Mouse (Mus musculus) frontal cortex, postnatal 36 days (tissue): ENCODE data around the gene Uqcr11.

ENCODE experiments used
- DNase-seq, 2 experiments: peaks; one replicate each; pipeline ENCODE4 v3.0.0; 2022; ENCODE audit warnings: low spot score in 2 of 2

The Uqcr11 gene

GRCm38 (mm10) chr10:80399191-80399972 is 7.2 kb downstream of the Uqcr11 start, which contains the start of gene Mbd3:
TSS of gene Mbd3 (minus strand) at chr10:80399550.
- DNase-seq: peak; percentile 99 to 100

GRCm38 (mm10) chr10:80398719-80399190 is 7.9 kb downstream of the Uqcr11 start:
- DNase-seq: peak; percentile 96 to 98

- no peak for DNase-seq
These were observed 8.5 kb downstream of the Uqcr11 start for GRCm38 (mm10) chr10:80398174-80398535.

- no peak for DNase-seq
These were observed 9.0 kb downstream of the Uqcr11 start for GRCm38 (mm10) chr10:80397524-80398173.

- DNase-seq: no peak
These were observed 9.7 kb downstream of the Uqcr11 start for GRCm38 (mm10) chr10:80396822-80397523.

- no peak for DNase-seq
These were observed 11.5 kb downstream of the Uqcr11 start for GRCm38 (mm10) chr10:80395025-80395627.

GRCm38 (mm10) chr10:80392687-80393086 is 13.9 kb downstream of the Uqcr11 start:
- DNase-seq: no peak

- DNase-seq: no peak
These were observed 15.9 kb downstream of the Uqcr11 start for GRCm38 (mm10) chr10:80390697-80391096.

- no peak for DNase-seq
These were observed 17.4 kb downstream of the Uqcr11 start for GRCm38 (mm10) chr10:80389185-80389708.

GRCm38 (mm10) chr10:80388731-80389130 is 17.9 kb downstream of the Uqcr11 start:
- DNase-seq: no peak

GRCm38 (mm10) chr10:80387522-80387959 is 19.1 kb downstream of the Uqcr11 start, which contains the start of gene Mex3d:
TSS of gene Mex3d (minus strand) at chr10:80387659.
- DNase-seq: peak; percentile 77

GRCm38 (mm10) chr10:80386735-80387471 is 19.7 kb downstream of the Uqcr11 start:
- DNase-seq: no peak

- DNase-seq: no peak
These were observed 20.6 kb downstream of the Uqcr11 start for GRCm38 (mm10) chr10:80385811-80386734.

GRCm38 (mm10) chr10:80385310-80385709 is 21.3 kb downstream of the Uqcr11 start:
- DNase-seq: no peak

GRCm38 (mm10) chr10:80384709-80385108 is 21.9 kb downstream of the Uqcr11 start:
- DNase-seq: no peak

- DNase-seq: no peak
These were observed 22.5 kb downstream of the Uqcr11 start for GRCm38 (mm10) chr10:80384115-80384639.

- DNase-seq: no peak
These were observed 23.2 kb downstream of the Uqcr11 start for GRCm38 (mm10) chr10:80383431-80383830.

- no peak for DNase-seq
These were observed 23.8 kb downstream of the Uqcr11 start for GRCm38 (mm10) chr10:80382641-80383365.

- no peak for DNase-seq
These were observed 28.9 kb downstream of the Uqcr11 start for GRCm38 (mm10) chr10:80377716-80378115.
